Mouse (Mus musculus): Measurements from ENCODE around the gene Iqcf1.

GRCm38 (mm10) chr9:106476002-106476923, 23.5 kb upstream of the Iqcf1 start:
- TF ChIP-seq GATA1 (IDR thresholded peaks at IDR 0.05; ENCODE audit: low read length) (no peak), TAL1 (IDR thresholded peaks at IDR 0.05; ENCODE audit: low read length) (no peak)

All from erythroblast, embryonic 14.5 days (primary cell).